Mouse (Mus musculus) midbrain, embryonic 16.5 days (tissue): ENCODE results near the gene Dhtkd1. TPM values are rescaled to one million over a fixed set of nuclear protein-coding genes. Genes with fewer than 3 reads are reported as not detected.
"Not testable (repeated sequence)": the region's sequence is repeated elsewhere in the genome, so short reads cannot be mapped to it uniquely, and the experiment has no call there.

Source experiments
- ATAC-seq: fragments of 200-750 bp; cut with Nextera tagmentation; 2 replicates; pipeline ENCODE4 v1.8.0; 2017; ENCODE audit warnings: moderate TSS enrichment
- H3K27ac ChIP-seq: fragments of 300-500 bp; sonication (generic); 2 replicates; pipeline ENCODE4 v1.5.1; 2014; ENCODE audit warnings: mild to moderate bottlenecking, low read length, mixed read lengths
- H3K27me3 ChIP-seq: fragments of 300-500 bp; sonication (generic); 2 replicates; pipeline ENCODE4 v1.6.1; 2014; ENCODE audit warnings: low read depth, low read length, mixed read lengths; ENCODE audit not compliant: control insufficient read depth, insufficient read depth
- H3K36me3 ChIP-seq: fragments of 300-500 bp; sonication (generic); 2 replicates; pipeline ENCODE4 v1.6.1; 2014; ENCODE audit warnings: mild to moderate bottlenecking, low read length, moderate library complexity, mixed read lengths; ENCODE audit not compliant: control insufficient read depth, insufficient read depth
- H3K4me1 ChIP-seq: fragments of 300-500 bp; sonication (generic); 2 replicates; pipeline ENCODE4 v1.6.1; 2014; ENCODE audit warnings: mild to moderate bottlenecking, low read length, mixed read lengths; ENCODE audit not compliant: control insufficient read depth, insufficient read depth
- H3K4me2 ChIP-seq: fragments of 300-500 bp; sonication (generic); 2 replicates; pipeline ENCODE4 v1.6.1; 2014; ENCODE audit warnings: mild to moderate bottlenecking, low read length, mixed read lengths
- H3K4me3 ChIP-seq: fragments of 300-500 bp; sonication (generic); 2 replicates; pipeline ENCODE4 v1.5.1; 2014; ENCODE audit warnings: low read depth, mild to moderate bottlenecking, low read length, moderate library complexity, mixed read lengths
- H3K9ac ChIP-seq: fragments of 300-500 bp; sonication (generic); 2 replicates; pipeline ENCODE4 v1.6.1; 2014; ENCODE audit warnings: low read depth, low read length, mixed read lengths
- H3K9me3 ChIP-seq: fragments of 300-500 bp; sonication (generic); replicated peaks from 2 replicates; pipeline ENCODE4 v1.6.1; 2014; ENCODE audit warnings: mild to moderate bottlenecking, low read length, mixed read lengths; ENCODE audit not compliant: control insufficient read depth, poor library complexity, severe bottlenecking
- WGBS: fragments of 180-500 bp; shearing (Covaris S2); extraction: QIAGEN DNeasy Blood & Tissue Kit; methylation state at CpG from one replicate; pipeline ENCODE4 v1.1.7; 2014; 5-methylcytosine and 5-hydroxymethylcytosine counted together
- polyA plus RNA-seq: library from polyadenylated mRNA; unstranded; fragments of >200 nt; fragmentation: Nextera tagmentation; extraction: Ambion mirVana; gene quantifications from 2 replicates; pipeline ENCODE4 v1.2.1, GENCODE M21; 2015

The Dhtkd1 gene
- polyA plus RNA-seq = 8.7 and 9.3 TPM in 2 replicates

DNA sequence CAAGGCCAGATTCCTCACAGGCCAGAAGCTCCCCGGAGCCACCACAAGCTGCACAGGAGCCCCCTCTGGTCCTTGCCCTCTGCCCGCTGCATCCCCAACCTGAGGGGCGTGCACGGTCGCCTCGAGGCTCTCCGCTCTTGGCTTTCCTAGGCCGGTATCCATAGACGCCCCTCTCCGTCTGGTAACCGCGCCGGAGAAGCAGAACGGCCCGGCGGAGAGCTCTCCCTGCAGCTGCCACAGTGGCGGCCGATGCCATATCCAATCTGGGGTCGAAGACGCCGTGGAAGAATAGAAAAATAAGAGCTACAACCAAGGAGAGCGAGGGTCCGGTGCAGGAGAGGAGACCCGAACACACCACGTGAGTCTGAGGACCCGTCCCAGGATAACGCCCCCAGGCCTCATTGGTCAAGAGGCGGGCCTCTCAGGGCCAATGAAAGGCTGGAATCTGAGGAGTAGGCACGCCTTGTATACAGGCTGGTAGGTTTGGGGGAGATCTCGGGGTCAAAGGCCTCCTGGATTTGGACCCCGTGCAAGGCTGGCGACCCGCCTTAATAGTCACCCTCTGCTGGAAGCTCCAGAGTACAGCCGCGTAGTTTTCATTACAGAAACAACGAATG lies at the start of gene Dhtkd1:
TSS of gene Dhtkd1 (minus strand) at position 377 of the 617 bp plus-strand sequence.
- Histone ChIP-seq H3K4me3 (peak within 1 kb of the TSS; percentile 76), H3K27me3 (no peaks in the 10 kb centered on the region), H3K9ac (peak within 1 kb of the TSS; percentile 92), H3K36me3 (no peaks in the 10 kb centered on the region), H3K4me1 (peaks cover 13% of the 10 kb centered on the region; the same call in 1 of the 2 replicates), H3K9me3 (no peaks in the 10 kb centered on the region), H3K27ac (peak within 1 kb of the TSS; percentile 61), H3K4me2 (peak within 1 kb of the TSS; percentile 86)
- ATAC-seq = peak; percentile 98
- WGBS = 1% methylated on average over 36 of the region's 36 CpGs

GRCm38 (mm10) chr2:5977532-5977931 lies 34.9 kb upstream of the Dhtkd1 start:
- WGBS = 97% methylated on average over 4 of the region's 4 CpGs
- ATAC-seq = no peak

DNA sequence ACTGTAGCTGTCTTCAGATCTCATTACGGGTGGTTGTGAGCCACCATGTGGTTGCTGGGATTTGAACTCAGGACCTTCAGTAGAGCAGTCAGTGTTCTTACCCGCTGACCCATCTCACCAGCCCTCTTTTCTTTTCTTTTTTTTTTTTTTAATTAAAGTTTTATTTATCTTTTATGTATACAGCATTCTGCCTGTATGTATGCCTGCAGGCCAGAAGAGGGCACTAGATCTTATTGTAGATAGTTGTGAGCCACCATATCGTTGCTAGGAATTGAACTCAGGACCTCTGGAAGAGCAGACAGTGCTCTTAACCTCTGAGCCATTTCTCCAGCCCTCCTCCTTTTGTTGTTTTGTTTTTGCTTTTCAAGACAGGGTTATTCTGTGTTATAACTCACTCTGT lies 28.0 kb upstream of the Dhtkd1 start:
- not testable (repeated sequence) for H3K4me2 ChIP-seq, ATAC-seq
- 92% methylated on average over 3 of the region's 3 CpGs for WGBS

More at GRCm38 (mm10) chr2:5977532-5977931, 34.9 kb upstream of the Dhtkd1 start:
- Histone ChIP-seq H3K27me3 (no peaks in the 10 kb centered on the region), H3K27ac (no peak overlapping the region), H3K4me2 (no peak overlapping the region), H3K4me3 (no peak overlapping the region), H3K9ac (no peak overlapping the region), H3K9me3 (no peaks in the 10 kb centered on the region), H3K4me1 (no peaks in the 10 kb centered on the region), H3K36me3 (peaks cover 15% of the 10 kb centered on the region)

GRCm38 (mm10) chr2:5965972-5966371 lies 23.4 kb upstream of the Dhtkd1 start:
- H3K36me3 ChIP-seq = peaks cover 6% of the 10 kb centered on the region; the same call in 1 of the 2 replicates
- H3K4me3 ChIP-seq = no peak overlapping the region
- no peak overlapping the region for H3K4me2 ChIP-seq
- H3K27me3 ChIP-seq = no peaks in the 10 kb centered on the region
- 98% methylated on average over 3 of the region's 3 CpGs for WGBS
- no peak overlapping the region for H3K9ac ChIP-seq
- no peak for ATAC-seq
- H3K4me1 ChIP-seq = no peaks in the 10 kb centered on the region
- H3K27ac ChIP-seq = no peak overlapping the region
- H3K9me3 ChIP-seq = no peaks in the 10 kb centered on the region

More for the DNA sequence above, 28.0 kb upstream of the Dhtkd1 start:
- H3K27me3 ChIP-seq, H3K4me3 ChIP-seq, H3K36me3 ChIP-seq, H3K27ac ChIP-seq, H3K4me1 ChIP-seq, H3K9me3 ChIP-seq, H3K9ac ChIP-seq: not testable (repeated sequence)

DNA sequence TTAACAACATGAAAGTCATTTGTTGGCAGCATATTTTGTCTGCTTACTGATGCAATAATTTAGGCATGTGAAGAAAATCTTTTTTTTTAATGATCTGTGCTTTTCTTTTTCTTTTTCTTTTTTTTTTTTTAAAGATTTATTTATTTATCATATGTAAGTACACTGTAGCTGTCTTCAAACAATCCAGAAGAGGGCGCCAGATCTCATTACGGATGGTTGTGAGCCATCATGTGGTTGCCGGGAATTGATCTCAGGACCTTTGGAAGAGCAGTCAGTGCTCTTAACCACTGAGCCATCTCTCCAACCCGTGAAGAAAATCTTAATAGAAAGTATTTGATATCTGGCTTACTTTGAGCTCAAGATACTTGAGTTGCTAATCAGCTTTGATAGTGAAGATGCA lies 21.1 kb upstream of the Dhtkd1 start:
- H3K4me3 ChIP-seq, ATAC-seq, H3K27me3 ChIP-seq, H3K9me3 ChIP-seq, H3K9ac ChIP-seq, H3K27ac ChIP-seq, H3K36me3 ChIP-seq, H3K4me2 ChIP-seq, H3K4me1 ChIP-seq: not testable (repeated sequence)
- WGBS = 93% methylated on average over 4 of the region's 4 CpGs

DNA sequence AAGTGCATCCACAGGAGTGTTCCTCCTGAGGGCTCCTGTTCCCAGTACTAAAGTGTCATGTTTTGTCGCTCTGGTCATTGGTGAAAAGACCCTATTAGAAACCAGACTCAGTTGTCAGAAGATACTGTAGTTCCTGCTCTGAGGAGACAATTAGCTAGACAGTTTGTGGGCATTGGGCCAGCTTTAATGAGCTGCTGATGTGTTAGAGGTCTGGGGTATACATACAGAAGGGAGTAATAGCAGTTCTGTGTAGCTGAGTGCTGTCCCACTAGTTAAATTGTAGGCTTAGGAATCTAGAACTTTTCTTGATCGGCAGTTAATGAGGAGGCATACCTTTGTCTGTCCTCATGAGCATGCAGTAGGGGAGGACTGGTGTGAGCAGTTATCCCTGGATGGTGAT lies 19.7 kb upstream of the Dhtkd1 start:
- H3K27ac ChIP-seq = no peak overlapping the region
- no peak overlapping the region for H3K4me2 ChIP-seq
- ATAC-seq = no peak
- no peak overlapping the region for H3K4me3 ChIP-seq
- WGBS = 73% methylated on average over 2 of the region's 2 CpGs
- H3K27me3 ChIP-seq = no peaks in the 10 kb centered on the region
- H3K9me3 ChIP-seq = no peaks in the 10 kb centered on the region
- no peaks in the 10 kb centered on the region for H3K4me1 ChIP-seq
- no peak overlapping the region for H3K9ac ChIP-seq
- H3K36me3 ChIP-seq = peaks cover 19% of the 10 kb centered on the region

DNA sequence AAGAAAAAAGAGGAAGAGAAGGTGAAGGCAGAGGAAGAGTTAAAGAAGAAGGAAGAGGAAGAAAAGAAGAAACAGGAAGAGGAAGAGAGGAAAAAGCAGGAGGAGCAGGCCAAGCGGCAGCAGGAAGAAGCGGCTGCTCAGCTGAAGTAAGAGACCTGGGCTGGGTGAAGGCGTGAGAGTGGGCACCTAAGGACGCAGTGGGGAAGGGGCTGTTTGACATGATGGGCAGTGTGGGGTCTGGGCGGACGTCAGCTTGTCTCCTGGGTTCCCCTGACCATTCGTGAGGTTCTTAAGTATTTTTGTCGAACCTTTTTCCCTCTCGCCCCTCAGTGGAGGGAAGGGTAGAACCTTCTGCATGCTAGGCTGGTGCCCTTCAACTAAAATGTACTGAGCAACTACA lies 15.1 kb upstream of the Dhtkd1 start:
- Histone ChIP-seq H3K27ac (no peak overlapping the region), H3K9ac (no peak overlapping the region), H3K36me3 (peaks cover 15% of the 10 kb centered on the region; the same call in 1 of the 2 replicates), H3K27me3 (no peaks in the 10 kb centered on the region), H3K4me1 (peaks cover under 1% of the 10 kb centered on the region), H3K4me3 (no peak overlapping the region), H3K4me2 (no peak overlapping the region), H3K9me3 (no peaks in the 10 kb centered on the region)
- 91% methylated on average over 9 of the region's 9 CpGs for WGBS
- no peak for ATAC-seq

GRCm38 (mm10) chr2:5951621-5952211 lies 9.1 kb upstream of the Dhtkd1 start:
- no peak; the same call in 1 of the 2 replicates for ATAC-seq
- Histone ChIP-seq H3K36me3 (no peaks in the 10 kb centered on the region), H3K9me3 (no peaks in the 10 kb centered on the region), H3K9ac (peak overlapping the region; percentile 91), H3K27me3 (no peaks in the 10 kb centered on the region), H3K4me2 (peak overlapping the region; percentile 97), H3K4me1 (peaks cover 14% of the 10 kb centered on the region), H3K27ac (peak overlapping the region; percentile 85), H3K4me3 (peak overlapping the region; percentile 99)
- WGBS = under 1% methylated on average over 46 of the region's 46 CpGs
